Mouse (Mus musculus) liver (tissue): ENCODE results near the gene Rnf13.
A peak's percentile ranks its signal among the peaks of the same experiment; 100 is the strongest.
"Not testable (repeated sequence)": the region's sequence is repeated elsewhere in the genome, so short reads cannot be mapped to it uniquely, and the experiment has no call there.

Source experiments
- DNase-seq: peaks from one replicate; pipeline ENCODE4 v3.0.0-alpha.2; 2020; ENCODE audit warnings: mixed read lengths

Rnf13 gene

GRCm38 (mm10) chr3:57735511-57736370, at the start of gene Rnf13:
Gene Rnf13 (plus strand): TSS chr3:57736062.
- DNase-seq, result peak; percentile 92

GRCm38 (mm10) chr3:57691772-57692171, 44.1 kb upstream of the Rnf13 start:
- DNase-seq, result no peak

GRCm38 (mm10) chr3:57692719-57693118, 43.1 kb upstream of the Rnf13 start, which contains the start of gene Ankub1:
Gene Ankub1 (minus strand): TSS chr3:57692799.
- no peak for DNase-seq

DNA sequence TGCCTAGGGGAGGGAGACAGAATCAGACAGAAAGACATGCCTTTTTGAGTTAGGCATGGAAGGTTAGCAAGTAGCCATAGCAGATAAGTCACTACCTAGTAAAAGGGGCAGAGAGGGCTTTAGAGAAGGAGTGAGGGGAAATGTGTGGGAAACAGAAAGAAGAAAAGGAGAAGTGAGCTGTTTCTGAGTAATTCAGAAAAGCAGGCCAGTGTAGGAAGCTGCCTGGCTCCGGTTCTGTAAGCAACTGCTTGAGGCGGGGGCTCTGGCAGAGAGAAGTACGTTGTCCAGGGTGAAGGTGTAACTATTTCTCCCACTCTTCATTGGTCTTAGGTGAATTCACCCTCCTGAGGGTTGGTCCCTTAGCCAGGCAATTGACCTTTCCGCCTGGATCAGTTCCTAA, 39.6 kb upstream of the Rnf13 start:
- DNase-seq, result no peak

DNA sequence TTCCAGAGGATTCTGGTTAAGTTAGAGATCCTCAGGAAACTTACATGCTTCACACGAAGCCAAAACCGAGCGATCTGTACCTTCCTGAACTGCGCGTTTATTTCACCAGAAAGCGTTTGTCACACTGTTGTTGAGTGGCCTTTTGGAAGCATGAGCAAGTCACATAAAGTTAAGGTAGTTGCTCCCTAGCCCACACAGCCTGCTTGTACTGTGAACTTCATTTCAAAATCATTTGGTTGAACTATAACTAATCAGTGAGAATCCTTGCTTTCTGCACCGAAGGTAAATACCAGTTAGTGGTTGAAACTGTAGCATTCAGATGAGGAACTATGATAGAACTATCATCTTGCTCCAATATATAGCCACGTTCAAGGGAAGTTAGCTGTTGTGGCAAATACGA, 39.1 kb upstream of the Rnf13 start:
- no peak for DNase-seq

DNA sequence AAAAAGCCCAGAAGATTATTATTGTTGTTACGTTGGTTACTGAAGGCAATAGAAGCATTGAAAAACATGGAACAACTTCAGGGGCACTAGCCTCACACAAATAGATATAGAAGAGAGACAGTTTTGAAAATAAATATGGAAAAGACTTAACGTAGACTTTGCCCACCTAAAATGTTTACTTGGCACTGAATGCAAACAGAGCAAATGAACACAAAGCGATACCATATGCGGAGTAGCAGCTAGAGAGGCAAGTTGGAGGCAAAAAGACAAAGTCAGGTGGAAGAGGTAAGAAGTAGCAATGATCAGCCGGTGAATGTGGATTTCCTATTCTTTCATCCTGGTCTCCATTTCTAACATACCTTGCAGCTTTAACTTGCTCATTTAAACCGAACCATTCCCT, 21.7 kb upstream of the Rnf13 start:
- no peak for DNase-seq

DNA sequence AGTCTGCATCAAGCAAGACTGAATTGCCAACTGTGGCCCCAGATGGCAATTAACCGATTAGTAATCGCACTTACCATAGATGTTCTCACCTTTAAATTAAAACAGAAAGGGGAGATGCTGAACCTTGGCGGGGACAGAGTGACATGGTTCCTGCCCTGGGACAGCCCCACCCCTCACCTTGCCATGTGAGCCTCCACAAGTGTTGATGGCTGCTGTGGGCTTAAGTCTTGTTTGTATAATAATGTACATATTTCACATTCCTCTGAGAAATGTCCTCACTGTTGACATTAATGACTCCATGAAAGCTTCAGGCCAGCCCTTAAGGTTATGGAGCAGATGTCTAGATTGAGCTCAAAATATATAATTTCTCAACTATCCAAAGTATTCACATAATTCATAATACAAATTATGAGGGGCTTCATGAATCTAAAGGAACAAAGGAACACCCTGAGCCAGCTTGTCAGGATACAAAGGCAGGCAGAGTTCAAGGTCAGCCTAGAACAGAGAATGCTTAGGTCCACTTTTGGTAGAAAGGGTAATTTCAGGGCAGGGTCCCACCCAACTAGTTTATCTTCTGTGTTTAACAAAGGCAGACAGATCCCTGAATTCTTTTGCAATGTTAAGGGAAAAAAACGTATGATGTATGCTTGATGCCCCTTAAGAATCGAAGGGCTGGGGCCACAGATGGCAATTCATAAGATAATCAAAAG, 3.5 kb upstream of the Rnf13 start:
- DNase-seq, result no peak

DNA sequence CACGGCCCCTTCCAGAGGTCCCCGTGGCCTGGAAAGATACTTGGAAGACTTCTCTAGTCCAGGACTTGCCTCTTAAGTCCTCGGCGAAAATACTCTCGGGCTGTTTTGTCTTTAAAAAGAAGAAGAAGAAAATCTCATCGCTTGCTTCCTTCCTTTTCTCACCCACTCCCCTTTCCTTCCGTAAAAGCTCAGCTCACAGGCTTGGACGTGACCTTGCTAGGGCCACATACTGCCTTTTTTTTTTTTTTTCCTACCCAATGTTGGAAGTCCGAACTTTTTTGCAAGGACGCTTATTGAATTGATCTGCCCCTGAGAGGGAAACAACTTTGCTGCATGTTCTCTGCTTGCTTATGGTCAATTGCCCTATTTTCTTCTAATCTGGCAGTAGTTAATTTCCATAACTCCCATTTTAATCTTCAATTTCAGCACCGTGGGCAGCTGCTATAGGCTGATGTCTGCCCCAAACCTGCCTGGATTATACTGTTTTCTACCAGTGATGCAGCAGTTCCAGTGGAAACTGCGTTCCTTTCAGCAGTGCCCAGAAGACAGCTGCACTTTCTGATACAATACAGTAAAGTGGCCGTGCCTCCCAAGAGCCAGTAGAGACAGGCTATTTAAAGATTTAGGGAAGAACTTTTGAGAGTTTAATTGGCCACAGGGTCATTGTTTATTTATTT, 695 bp downstream of the Rnf13 start:
- DNase-seq, result peak; percentile 6

DNA sequence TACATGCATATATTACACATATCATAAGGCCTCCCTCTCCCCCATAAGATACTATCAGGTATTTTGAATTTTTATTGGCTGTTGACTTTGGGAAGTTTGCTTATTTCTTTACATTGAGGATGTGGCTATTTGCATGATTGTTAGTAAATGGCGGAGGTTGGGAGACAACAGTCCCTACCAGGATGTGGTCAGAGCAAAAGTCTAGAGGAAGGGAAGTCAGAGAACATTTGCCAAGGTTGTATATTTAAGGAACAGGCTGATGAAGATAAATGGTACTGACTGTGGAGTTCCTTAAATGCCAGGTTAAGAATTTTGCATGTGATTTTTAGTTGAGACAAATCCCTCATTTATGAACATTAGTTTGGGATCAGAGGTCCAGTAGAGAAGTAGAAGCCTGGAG, 4.0 kb downstream of the Rnf13 start:
- DNase-seq, result no peak

DNA sequence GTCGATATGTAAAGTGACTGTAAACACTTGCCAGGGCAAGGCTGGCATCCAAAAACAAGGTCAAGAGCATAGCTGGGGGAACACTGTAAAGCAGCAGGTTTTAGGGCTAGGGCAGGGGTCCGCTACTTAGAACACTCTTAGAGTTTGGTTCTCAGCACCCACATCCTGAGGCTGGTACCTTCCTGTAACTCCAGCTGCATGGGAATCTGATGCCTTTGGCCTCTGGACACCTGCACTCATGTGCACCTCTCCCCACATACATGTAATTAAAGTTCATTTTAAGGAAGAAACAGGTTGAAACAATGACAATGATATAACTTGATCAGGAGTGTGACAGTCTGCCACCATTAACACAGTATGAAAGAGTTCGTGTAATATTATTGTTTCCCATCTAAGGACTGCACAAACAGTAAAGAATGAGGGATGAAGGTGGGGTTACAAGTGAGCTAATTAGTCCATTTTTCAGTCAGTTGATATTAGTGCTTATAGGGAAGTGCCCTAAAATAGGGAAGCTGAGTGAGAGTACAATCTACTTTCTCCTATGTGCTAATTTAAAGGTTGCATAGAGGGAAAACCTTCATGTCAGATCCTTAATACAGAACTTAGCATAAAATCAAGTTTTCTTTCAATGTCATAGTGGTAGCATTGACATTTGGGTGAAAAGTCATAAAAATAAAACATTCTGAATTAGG, 12.9 kb downstream of the Rnf13 start:
- DNase-seq, result no peak

DNA sequence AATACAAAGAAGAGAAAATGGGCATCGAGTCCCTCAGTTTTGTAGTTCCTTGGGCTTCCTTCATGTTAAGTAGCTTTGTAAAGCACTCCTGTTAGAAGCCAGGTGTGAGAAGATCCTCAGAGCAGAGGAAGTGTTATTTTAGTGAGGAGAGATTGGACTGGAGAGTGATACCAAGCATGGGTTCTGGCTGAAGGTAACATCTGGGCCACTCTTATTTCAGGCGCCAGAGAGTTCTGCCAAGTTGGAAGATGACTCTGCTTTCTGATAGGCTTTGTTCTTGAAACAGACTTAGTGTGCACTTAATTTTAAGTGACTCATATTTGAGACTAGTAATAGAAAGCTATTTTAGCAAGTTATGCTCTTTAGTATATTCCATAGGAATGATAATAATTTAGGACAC, 41.1 kb downstream of the Rnf13 start:
- no peak for DNase-seq

DNA sequence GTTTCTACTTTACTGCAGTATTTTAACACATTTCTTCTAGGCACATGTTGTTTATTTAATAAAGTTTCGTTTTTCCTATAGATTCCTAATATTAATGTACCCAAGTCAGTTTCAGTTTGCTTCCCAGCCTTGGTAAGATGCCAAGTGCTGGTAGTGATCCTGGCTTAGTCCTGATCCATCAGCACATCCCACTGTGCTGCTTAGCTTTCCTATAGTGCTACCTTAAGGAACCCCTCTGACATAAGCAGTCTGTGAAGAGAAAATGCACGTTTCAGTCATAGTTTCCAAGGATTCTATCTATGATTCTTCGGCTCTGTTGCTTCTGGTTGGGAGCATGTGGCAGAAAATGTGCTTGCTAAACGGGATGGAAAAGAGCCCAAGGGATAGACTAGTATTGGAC, 52.6 kb downstream of the Rnf13 start:
- DNase-seq, result no peak

GRCm38 (mm10) chr3:57789005-57789962, 53.4 kb downstream of the Rnf13 start:
- no peak for DNase-seq

GRCm38 (mm10) chr3:57791104-57791503, 55.2 kb downstream of the Rnf13 start:
- DNase-seq, result no peak

GRCm38 (mm10) chr3:57795071-57795470, 59.2 kb downstream of the Rnf13 start:
- not testable (repeated sequence) for DNase-seq

- no peak for DNase-seq
These were observed 79.6 kb downstream of the Rnf13 start for GRCm38 (mm10) chr3:57815447-57815846.

DNA sequence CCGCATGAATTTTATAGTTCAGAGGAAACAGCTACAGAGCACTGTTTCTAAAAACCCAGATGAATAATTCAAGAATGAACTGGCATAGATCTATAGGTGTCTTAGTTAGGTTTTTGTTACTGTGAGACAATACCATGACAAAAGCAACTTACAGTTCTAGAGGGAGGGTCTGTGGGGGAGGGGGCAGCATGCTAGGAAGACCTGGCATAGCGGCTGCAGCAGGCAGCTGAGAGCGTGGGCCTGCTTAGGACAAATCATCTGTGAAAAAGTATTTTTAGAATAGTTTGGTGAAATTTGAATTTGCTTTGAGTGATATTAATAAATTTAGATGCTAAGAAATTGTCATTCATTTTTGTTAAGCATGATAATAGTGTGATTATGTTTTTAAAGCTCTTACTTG, 90.0 kb downstream of the Rnf13 start:
- DNase-seq, result no peak

DNA sequence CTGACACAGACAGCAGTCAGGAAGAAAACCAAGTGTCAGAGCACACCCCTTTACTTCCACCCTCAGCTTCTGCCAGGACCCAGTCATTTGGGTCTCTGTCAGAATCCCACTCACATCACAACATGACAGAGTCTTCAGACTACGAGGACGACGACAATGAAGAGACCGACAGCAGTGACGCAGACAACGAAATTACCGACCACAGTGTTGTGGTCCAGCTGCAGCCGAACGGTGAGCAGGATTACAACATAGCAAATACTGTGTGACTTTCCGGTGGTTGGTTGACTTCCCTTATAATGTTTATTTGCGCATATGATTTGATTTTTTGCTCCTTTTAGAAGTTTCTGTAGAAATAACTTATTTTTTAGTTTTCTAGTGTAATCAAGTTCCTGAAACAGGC, 97.7 kb downstream of the Rnf13 start:
- no peak for DNase-seq

DNA sequence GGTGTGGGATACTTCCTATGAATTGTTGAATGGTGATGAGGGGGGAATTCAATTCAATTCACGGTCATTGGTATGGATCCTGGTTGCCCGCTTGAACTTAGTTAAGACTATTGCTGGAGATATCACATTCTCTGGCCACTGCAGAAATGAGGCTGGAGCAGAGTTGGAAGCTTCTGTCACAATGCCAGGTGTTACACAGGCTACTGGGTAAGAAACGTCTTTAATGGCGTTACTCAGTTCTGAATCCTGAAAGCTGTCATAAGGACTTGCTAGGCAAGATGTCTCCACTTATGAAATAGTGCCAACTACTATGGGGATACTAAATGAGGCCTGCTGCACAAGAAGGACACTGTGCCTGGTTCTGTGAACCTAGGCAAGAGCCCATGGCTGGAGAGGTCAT, 101.0 kb downstream of the Rnf13 start:
- no peak for DNase-seq

GRCm38 (mm10) chr3:57843775-57844174, 107.9 kb downstream of the Rnf13 start:
- no peak for DNase-seq

DNA sequence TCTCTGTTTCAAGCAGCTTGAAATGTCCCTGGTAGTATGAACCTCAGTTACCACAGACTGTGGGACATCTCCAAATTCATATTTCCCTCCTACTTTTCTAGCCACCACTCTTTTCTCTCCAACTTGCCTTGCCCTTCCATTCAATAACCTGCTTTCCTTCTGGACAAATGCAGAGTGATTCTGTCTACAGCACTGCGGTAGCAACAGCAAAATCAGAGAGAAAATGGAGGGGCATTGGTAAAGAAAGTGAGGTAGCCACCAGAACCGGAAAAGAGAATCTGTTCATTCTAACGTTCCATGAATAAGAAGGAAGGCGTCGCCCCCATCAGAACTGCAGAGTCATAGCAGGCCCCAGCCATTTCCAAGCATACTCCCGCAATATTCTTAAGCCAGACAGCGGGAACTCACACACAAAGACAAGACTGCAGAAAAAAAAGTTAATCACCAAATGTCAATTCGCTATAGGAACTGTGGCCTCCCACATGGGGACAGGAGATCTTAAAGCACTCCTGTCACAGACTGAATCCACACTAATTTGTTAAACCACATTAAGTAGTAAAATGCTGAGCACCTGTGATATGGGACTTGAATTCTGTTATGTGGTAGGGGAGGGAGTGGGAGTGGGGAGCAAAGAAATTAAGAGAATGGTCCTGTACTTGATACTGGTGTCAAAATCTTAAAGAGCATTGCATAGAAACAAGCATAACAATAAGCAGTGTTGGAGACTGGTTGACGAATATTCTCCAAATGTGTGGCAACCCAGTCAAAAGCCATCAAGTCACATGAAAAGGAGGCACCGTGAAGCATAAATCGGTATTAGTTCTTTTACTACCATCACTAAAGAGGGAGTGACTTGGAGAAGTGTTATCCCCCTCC, 110.2 kb downstream of the Rnf13 start:
- peak; percentile 9 for DNase-seq
